Mouse (Mus musculus) liver, embryonic 11.5 days (tissue): Measurements from ENCODE around the gene Ptprn2. TPM values are rescaled to one million over a fixed set of nuclear protein-coding genes. Genes with fewer than 3 reads are reported as not detected.

Source experiments
- ATAC-seq: fragments of 200-750 bp; cut with Nextera tagmentation; replicated peaks from 2 replicates; pipeline ENCODE4 v1.8.0; 2017; ENCODE audit warnings: moderate number of reproducible peaks, mild to moderate bottlenecking, moderate TSS enrichment, moderate library complexity; ENCODE audit not compliant: low FRiP score
- DNase-seq: peaks from one replicate; pipeline ENCODE4 v3.0.0-alpha.2; 2017; ENCODE audit warnings: low spot score
- H3K27ac ChIP-seq: fragments of 300-500 bp; sonication (generic); 2 replicates; pipeline ENCODE4 v1.5.1; 2014; ENCODE audit warnings: mild to moderate bottlenecking, low read depth, low read length, control low read depth
- H3K27me3 ChIP-seq: fragments of 300-500 bp; sonication (generic); replicated peaks from 2 replicates; pipeline ENCODE4 v1.6.1; 2014; ENCODE audit warnings: low read length, mixed read lengths; ENCODE audit not compliant: control insufficient read depth, insufficient read depth
- H3K36me3 ChIP-seq: fragments of 300-500 bp; sonication (generic); 2 replicates; pipeline ENCODE4 v1.6.1; 2014; ENCODE audit warnings: mild to moderate bottlenecking, low read length, moderate library complexity, mixed read lengths; ENCODE audit not compliant: control insufficient read depth, insufficient read depth
- H3K4me1 ChIP-seq: fragments of 300-500 bp; sonication (generic); replicated peaks from 2 replicates; pipeline ENCODE4 v1.6.1; 2014; ENCODE audit warnings: low read length, mixed read lengths; ENCODE audit not compliant: control insufficient read depth, insufficient read depth
- H3K4me2 ChIP-seq: fragments of 300-500 bp; sonication (generic); 2 replicates; pipeline ENCODE4 v1.6.1; 2014; ENCODE audit warnings: mild to moderate bottlenecking, control low read depth, moderate library complexity
- H3K4me3 ChIP-seq: fragments of 300-500 bp; sonication (generic); 2 replicates; pipeline ENCODE4 v1.5.1; 2014; ENCODE audit warnings: low read depth, low read length, control low read depth
- H3K9ac ChIP-seq: fragments of 300-500 bp; sonication (generic); 2 replicates; pipeline ENCODE4 v1.6.1; 2014; ENCODE audit warnings: low read depth, low read length, control low read depth
- H3K9me3 ChIP-seq: fragments of 300-500 bp; sonication (generic); 2 replicates; pipeline ENCODE4 v1.6.1; 2016; ENCODE audit warnings: low read length, inconsistent platforms, mixed read lengths; ENCODE audit not compliant: control insufficient read depth
- WGBS: fragments of 180-500 bp; shearing (Covaris S2); extraction: QIAGEN DNeasy Blood & Tissue Kit; methylation state at CpG from one replicate; pipeline ENCODE4 v1.1.7; 2014; 5-methylcytosine and 5-hydroxymethylcytosine counted together
- polyA plus RNA-seq: library from polyadenylated mRNA; unstranded; fragments of >200 nt; fragmentation: Nextera tagmentation; extraction: Ambion mirVana; gene quantifications from 2 replicates; pipeline ENCODE4 v1.2.1, GENCODE M21; 2014

Ptprn2 gene
- polyA plus RNA-seq, 1 experiment from 2014 or later: 0.11 TPM

DNA sequence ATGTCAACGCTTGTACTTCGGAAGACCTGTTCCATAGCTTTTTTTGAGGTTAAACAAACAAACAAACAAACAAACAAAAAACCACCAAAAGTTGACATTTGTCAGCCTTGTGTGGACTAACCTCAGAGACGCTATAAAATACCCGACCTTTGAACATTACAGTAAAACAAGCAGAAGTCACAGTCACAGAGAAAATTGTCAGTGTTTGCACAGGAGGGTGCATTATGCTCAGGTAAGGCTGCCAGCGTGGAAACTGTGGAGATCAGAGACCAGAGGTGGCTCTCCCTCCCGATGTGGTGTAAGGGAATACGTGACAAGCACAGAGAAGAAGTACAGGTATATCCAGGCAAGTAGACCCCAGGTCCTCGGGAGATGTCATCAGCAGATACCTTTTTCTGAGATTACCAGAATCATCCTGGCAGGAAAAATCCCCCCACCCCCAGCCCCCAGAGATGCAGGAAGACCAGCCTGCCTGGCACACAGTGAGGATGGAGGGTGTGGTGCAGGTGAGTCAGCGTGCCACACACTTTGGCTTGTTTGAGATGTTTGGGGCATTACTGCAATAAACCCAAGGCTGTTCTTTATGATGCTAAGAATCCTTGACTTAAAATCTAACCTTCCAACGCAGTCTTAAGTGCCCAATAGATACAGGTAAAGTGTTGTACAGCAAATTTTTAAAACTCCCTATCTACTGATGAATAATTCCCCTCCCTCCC lies 136.0 kb downstream of the Ptprn2 start:
- Histone ChIP-seq H3K4me1 (no peaks in the 10 kb centered on the region), H3K27me3 (no peaks in the 10 kb centered on the region), H3K36me3 (no peaks in the 10 kb centered on the region), H3K9me3 (no peaks in the 10 kb centered on the region), H3K4me3 (no peak overlapping the region), H3K9ac (no peak overlapping the region), H3K4me2 (no peak overlapping the region), H3K27ac (no peak overlapping the region)
- ATAC-seq (no peak), DNase-seq (no peak)
- WGBS: 68% methylated on average over 10 of the region's 10 CpGs

- DNase-seq (no peak), ATAC-seq (no peak)
- no peak overlapping the region for H3K4me3 ChIP-seq
- no peaks in the 10 kb centered on the region for H3K36me3 ChIP-seq
- H3K4me2 ChIP-seq: no peak overlapping the region
- no peaks in the 10 kb centered on the region for H3K4me1 ChIP-seq
- H3K9me3 ChIP-seq: no peaks in the 10 kb centered on the region
- 60% methylated on average over 6 of the region's 6 CpGs for WGBS
- H3K9ac ChIP-seq: no peak overlapping the region
- H3K27me3 ChIP-seq: no peaks in the 10 kb centered on the region
- H3K27ac ChIP-seq: no peak overlapping the region
Observed at GRCm38 (mm10) chr12:116622665-116623387, 137.3 kb downstream of the Ptprn2 start.

DNA sequence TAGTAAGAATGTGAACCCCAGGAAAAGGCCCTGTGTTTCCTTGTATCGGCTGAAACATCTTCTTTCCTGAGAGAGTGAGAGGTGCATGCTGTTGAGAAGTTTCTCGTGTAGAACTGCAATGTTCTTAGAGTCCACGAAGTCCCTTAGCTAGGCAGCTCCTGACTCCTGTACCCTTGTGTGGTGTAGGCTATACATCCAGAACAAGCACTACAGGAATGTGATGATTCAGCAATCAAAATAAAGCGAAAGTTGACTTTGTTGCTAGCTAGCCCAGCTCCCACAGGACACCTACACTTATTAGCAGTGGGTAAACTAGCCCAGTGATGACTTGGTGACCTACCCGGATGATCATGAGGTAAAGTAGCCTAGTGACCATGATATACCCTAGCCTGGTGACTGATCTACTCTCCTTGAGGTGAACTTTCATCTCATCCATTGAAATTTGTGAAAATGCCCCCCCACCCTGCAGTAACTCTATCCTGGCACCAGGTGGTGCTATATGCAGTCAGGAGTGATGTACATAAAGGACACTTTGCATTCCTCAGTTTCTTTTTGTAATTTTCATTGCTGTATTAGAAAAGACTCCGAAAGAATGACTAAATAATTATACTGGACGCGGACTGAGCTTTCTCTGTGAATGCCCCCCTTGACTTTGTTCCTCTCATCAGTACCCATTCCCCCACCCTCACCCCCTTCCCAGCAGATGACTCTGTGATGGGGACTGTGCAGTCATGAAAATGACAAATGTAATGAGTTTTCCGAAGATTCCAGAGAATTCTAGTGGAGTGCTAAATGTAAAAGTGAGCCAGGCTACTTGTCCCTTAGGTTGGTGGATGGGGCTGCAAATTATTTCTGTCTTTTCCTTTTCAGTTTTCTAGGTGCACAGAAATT lies 140.1 kb downstream of the Ptprn2 start:
- no peaks in the 10 kb centered on the region for H3K27me3 ChIP-seq
- H3K27ac ChIP-seq: no peak overlapping the region
- H3K4me3 ChIP-seq: no peak overlapping the region
- H3K4me2 ChIP-seq: no peak overlapping the region
- H3K9me3 ChIP-seq: no peaks in the 10 kb centered on the region
- 0 out of 2 replicates have a peak, but pooled peaks have one; percentile 13 for ATAC-seq
- H3K36me3 ChIP-seq: no peaks in the 10 kb centered on the region
- WGBS: 42% methylated on average over 9 of the region's 9 CpGs
- no peak for DNase-seq
- H3K9ac ChIP-seq: no peak overlapping the region
- no peaks in the 10 kb centered on the region for H3K4me1 ChIP-seq

- Histone ChIP-seq H3K27me3 (no peaks in the 10 kb centered on the region), H3K4me2 (no peak overlapping the region), H3K27ac (no peak overlapping the region), H3K4me3 (no peak overlapping the region), H3K4me1 (no peaks in the 10 kb centered on the region), H3K9ac (no peak overlapping the region), H3K9me3 (no peaks in the 10 kb centered on the region), H3K36me3 (no peaks in the 10 kb centered on the region)
- WGBS: 62% methylated on average over 3 of the region's 3 CpGs
- DNase-seq (no peak), ATAC-seq (no peak)
Observed at GRCm38 (mm10) chr12:116628992-116629391, 143.5 kb downstream of the Ptprn2 start.

GRCm38 (mm10) chr12:116637498-116637897 lies 152.0 kb downstream of the Ptprn2 start:
- Histone ChIP-seq H3K4me1 (no peaks in the 10 kb centered on the region), H3K9ac (no peak overlapping the region), H3K27me3 (no peaks in the 10 kb centered on the region; the same call in none of the 2 replicates), H3K27ac (no peak overlapping the region), H3K4me2 (no peak overlapping the region), H3K9me3 (no peaks in the 10 kb centered on the region), H3K36me3 (no peaks in the 10 kb centered on the region), H3K4me3 (no peak overlapping the region)
- WGBS: 45% methylated on average over 2 of the region's 2 CpGs
- ATAC-seq (no peak), DNase-seq (no peak)

GRCm38 (mm10) chr12:116640871-116641270 lies 155.4 kb downstream of the Ptprn2 start:
- Histone ChIP-seq H3K4me1 (no peaks in the 10 kb centered on the region), H3K27ac (no peak overlapping the region), H3K4me3 (no peak overlapping the region), H3K9me3 (no peaks in the 10 kb centered on the region), H3K27me3 (no peaks in the 10 kb centered on the region; the same call in none of the 2 replicates), H3K9ac (no peak overlapping the region), H3K4me2 (no peak overlapping the region), H3K36me3 (no peaks in the 10 kb centered on the region)
- DNase-seq (no peak), ATAC-seq (no peak)
- WGBS: 3% methylated on average over 4 of the region's 4 CpGs

GRCm38 (mm10) chr12:116641339-116642190 lies 156.0 kb downstream of the Ptprn2 start:
- ATAC-seq: no peak

GRCm38 (mm10) chr12:116642191-116642549 lies 156.7 kb downstream of the Ptprn2 start:
- DNase-seq (no peak), ATAC-seq (no peak)
- Histone ChIP-seq H3K9ac (no peak overlapping the region), H3K36me3 (no peaks in the 10 kb centered on the region), H3K27me3 (no peaks in the 10 kb centered on the region; the same call in none of the 2 replicates), H3K9me3 (no peaks in the 10 kb centered on the region), H3K27ac (no peak overlapping the region), H3K4me3 (no peak overlapping the region), H3K4me1 (no peaks in the 10 kb centered on the region), H3K4me2 (no peak overlapping the region)
- WGBS: 51% methylated on average over 4 of the region's 4 CpGs

More at GRCm38 (mm10) chr12:116641339-116642190, 156.0 kb downstream of the Ptprn2 start:
- no peak overlapping the region for H3K4me3 ChIP-seq
- no peaks in the 10 kb centered on the region; the same call in none of the 2 replicates for H3K27me3 ChIP-seq
- DNase-seq: no peak
- H3K36me3 ChIP-seq: no peaks in the 10 kb centered on the region
- no peaks in the 10 kb centered on the region for H3K4me1 ChIP-seq
- no peak overlapping the region for H3K4me2 ChIP-seq
- no peak overlapping the region for H3K9ac ChIP-seq
- no peak overlapping the region for H3K27ac ChIP-seq
- 23% methylated on average over 14 of the region's 14 CpGs for WGBS
- no peaks in the 10 kb centered on the region for H3K9me3 ChIP-seq
